Mouse (Mus musculus) intestine, postnatal 0 days (tissue): ENCODE results near the gene Vipr1. TPM values are rescaled to one million over a fixed set of nuclear protein-coding genes. Genes with fewer than 3 reads are reported as not detected.

Experiments used
- ATAC-seq: fragments of 200-750 bp; cut with Nextera tagmentation; 2 replicates; pipeline ENCODE4 v1.8.0; 2017; ENCODE audit warnings: mild to moderate bottlenecking, moderate TSS enrichment, moderate library complexity
- H3K27ac ChIP-seq: fragments of 300-500 bp; sonication (generic); 2 replicates; pipeline ENCODE4 v1.5.1; 2014; ENCODE audit warnings: mild to moderate bottlenecking, low read depth, low read length, moderate library complexity
- H3K27me3 ChIP-seq: fragments of 300-500 bp; sonication (generic); replicated peaks from 2 replicates; pipeline ENCODE4 v1.6.1; 2014; ENCODE audit warnings: low read length, mixed read lengths; ENCODE audit not compliant: control insufficient read depth, insufficient read depth
- H3K36me3 ChIP-seq: fragments of 300-500 bp; sonication (generic); 2 replicates; pipeline ENCODE4 v1.6.1; 2014; ENCODE audit warnings: mild to moderate bottlenecking, moderate library complexity; ENCODE audit not compliant: control insufficient read depth, insufficient read depth
- H3K4me1 ChIP-seq: fragments of 300-500 bp; sonication (generic); replicated peaks from 2 replicates; pipeline ENCODE4 v1.6.1; 2014; ENCODE audit warnings: antibody characterized with exemption, low read length, mixed read lengths; ENCODE audit not compliant: control insufficient read depth, insufficient read depth
- H3K4me2 ChIP-seq: fragments of 300-500 bp; sonication (generic); replicated peaks from 2 replicates; pipeline ENCODE4 v1.6.1; 2014; ENCODE audit warnings: low read depth, mild to moderate bottlenecking, moderate library complexity
- H3K4me3 ChIP-seq: fragments of 300-500 bp; sonication (generic); 2 replicates; pipeline ENCODE4 v1.5.1; 2014; ENCODE audit warnings: low read depth, low read length
- H3K9ac ChIP-seq: fragments of 300-500 bp; sonication (generic); 2 replicates; pipeline ENCODE4 v1.6.1; 2014; ENCODE audit warnings: mild to moderate bottlenecking, low read depth, low read length
- H3K9me3 ChIP-seq: fragments of 300-500 bp; sonication (generic); 2 replicates; pipeline ENCODE4 v1.6.1; 2016; ENCODE audit warnings: mixed run types; ENCODE audit not compliant: control insufficient read depth
- CTCF ChIP-seq: sonication (generic); IDR thresholded peaks from 2 replicates; pipeline ENCODE4 v1.5.1; 2016; ENCODE audit warnings: low read depth, mild to moderate bottlenecking, control low read depth, antibody characterized with exemption, moderate library complexity
- WGBS: fragments of 180-500 bp; shearing (Covaris S2); extraction: QIAGEN DNeasy Blood & Tissue Kit; methylation state at CpG from one replicate; pipeline ENCODE4 v1.1.7; 2014; 5-methylcytosine and 5-hydroxymethylcytosine counted together
- polyA plus RNA-seq: library from polyadenylated mRNA; unstranded; fragments of >200 nt; fragmentation: Nextera tagmentation; extraction: Ambion mirVana; gene quantifications from 2 replicates; pipeline ENCODE4 v1.2.1, GENCODE M21; 2015

Vipr1 gene
- polyA plus RNA-seq, 1 experiment from 2014 or later = 22.8 TPM

DNA sequence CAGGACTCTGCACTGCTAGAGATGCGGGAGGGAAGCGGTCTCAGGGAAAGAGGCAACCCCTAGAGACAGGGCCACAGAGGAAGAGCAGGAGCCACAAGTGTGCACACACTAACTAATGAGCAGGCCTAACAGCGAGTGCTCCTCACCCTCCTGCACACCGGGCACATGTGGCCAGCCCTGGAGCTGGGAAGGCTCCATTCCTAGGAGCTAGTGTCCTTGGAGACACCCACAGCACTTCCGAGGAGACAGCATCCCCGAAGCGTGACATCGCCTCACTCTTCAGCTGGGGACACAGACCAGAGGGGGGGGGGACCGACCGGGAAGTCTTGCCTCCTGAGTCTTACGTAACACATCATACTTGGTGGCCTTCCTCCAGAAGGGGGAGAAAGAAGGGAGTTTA, 25.3 kb downstream of the Vipr1 start:
- H3K36me3 ChIP-seq = peaks cover 21% of the 10 kb centered on the region; the same call in 1 of the 2 replicates
- no peak for TF ChIP-seq CTCF
- H3K4me3 ChIP-seq = no peak overlapping the region
- WGBS = 77% methylated on average over 11 of the region's 11 CpGs
- peaks cover 2% of the 10 kb centered on the region; the same call in 1 of the 2 replicates for H3K4me1 ChIP-seq
- no peaks in the 10 kb centered on the region for H3K27me3 ChIP-seq
- H3K27ac ChIP-seq = no peak overlapping the region
- no peaks in the 10 kb centered on the region for H3K9me3 ChIP-seq
- no peak overlapping the region for H3K9ac ChIP-seq
- no peak; the same call in 1 of the 2 replicates for ATAC-seq
- H3K4me2 ChIP-seq = no peak overlapping the region

DNA sequence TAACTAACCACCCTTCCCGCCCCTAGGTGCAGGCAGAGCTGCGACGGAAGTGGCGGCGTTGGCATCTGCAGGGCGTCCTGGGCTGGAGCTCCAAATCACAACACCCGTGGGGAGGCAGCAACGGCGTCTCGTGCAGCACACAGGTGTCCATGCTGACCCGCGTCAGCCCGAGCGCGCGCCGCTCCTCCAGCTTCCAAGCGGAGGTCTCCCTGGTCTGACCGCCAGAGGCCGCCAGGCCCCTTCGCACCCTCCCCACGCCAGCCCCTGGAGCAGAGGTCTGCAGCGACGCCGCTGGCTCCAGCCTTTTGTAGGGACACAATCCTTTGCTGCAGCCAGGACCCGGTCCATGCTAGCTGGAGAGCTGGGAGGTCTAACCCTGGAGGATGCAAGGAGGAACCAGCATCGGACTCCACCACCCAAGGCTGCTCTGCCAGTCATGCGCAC, 26.9 kb downstream of the Vipr1 start:
- Histone ChIP-seq H3K27me3 (no peaks in the 10 kb centered on the region), H3K4me1 (peaks cover 2% of the 10 kb centered on the region; the same call in 1 of the 2 replicates), H3K9me3 (no peaks in the 10 kb centered on the region), H3K27ac (no peak overlapping the region), H3K36me3 (peaks cover 21% of the 10 kb centered on the region; the same call in 1 of the 2 replicates), H3K4me2 (peak overlapping the region; percentile 48), H3K4me3 (peak overlapping the region; percentile 12; the same call in 1 of the 2 replicates), H3K9ac (no peak overlapping the region)
- no peak for ATAC-seq
- 17% methylated on average over 28 of the region's 28 CpGs for WGBS
- TF ChIP-seq CTCF = peak; percentile 86

DNA sequence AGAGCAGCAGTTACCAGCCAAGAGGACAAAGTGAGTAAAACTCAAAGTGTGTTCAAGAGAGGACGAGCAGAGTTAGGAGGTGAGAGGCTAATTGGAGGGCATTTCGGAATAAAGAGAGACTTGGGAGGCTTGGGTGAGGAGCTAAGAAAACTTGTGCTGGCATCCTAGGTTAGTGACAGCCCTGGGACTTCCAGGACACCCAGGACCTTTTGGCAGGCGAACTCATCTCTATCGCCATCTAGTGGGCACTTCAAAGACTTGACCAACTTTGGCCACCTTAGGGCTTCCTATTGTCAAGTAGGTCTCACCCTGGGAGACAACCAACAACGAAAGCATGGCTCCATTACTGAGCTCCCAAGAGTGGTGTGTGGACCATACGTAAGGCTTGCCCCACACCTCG, 28.8 kb downstream of the Vipr1 start:
- no peak overlapping the region for H3K9ac ChIP-seq
- H3K4me3 ChIP-seq = no peak overlapping the region
- H3K4me2 ChIP-seq = no peak overlapping the region
- no peaks in the 10 kb centered on the region for H3K9me3 ChIP-seq
- peak; percentile 57 for ATAC-seq
- H3K36me3 ChIP-seq = peaks cover 9% of the 10 kb centered on the region; the same call in 1 of the 2 replicates
- peaks cover 2% of the 10 kb centered on the region; the same call in 1 of the 2 replicates for H3K4me1 ChIP-seq
- H3K27me3 ChIP-seq = no peaks in the 10 kb centered on the region
- TF ChIP-seq CTCF = peak; percentile 87
- H3K27ac ChIP-seq = no peak overlapping the region
- 34% methylated on average over 7 of the region's 7 CpGs for WGBS

DNA sequence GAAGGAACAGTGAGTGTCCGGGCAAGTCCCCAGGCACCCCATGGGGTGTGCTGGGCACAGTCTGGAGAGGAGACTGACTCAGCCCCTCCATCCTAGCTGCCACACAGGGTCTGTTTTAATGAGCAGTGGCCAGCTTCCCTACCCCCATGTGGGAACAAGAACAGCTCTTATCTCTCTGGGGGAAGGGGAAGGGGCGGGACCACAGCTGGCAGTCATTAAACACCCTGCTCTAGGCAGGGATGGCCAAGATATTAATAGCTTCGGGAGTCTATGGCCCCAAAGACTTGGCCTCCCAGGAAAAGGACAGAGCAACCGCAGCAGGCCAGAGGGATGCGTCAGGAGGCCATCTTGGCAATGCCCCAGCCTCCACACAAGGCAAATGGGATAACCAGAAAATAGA, 29.8 kb downstream of the Vipr1 start:
- Histone ChIP-seq H3K27ac (no peak overlapping the region), H3K9ac (no peak overlapping the region), H3K36me3 (peaks cover 5% of the 10 kb centered on the region; the same call in 1 of the 2 replicates), H3K4me3 (no peak overlapping the region), H3K9me3 (no peaks in the 10 kb centered on the region), H3K4me1 (peaks cover 2% of the 10 kb centered on the region; the same call in 1 of the 2 replicates), H3K4me2 (no peak overlapping the region), H3K27me3 (no peaks in the 10 kb centered on the region)
- no peak for TF ChIP-seq CTCF
- 36% methylated on average over 5 of the region's 5 CpGs for WGBS
- no peak for ATAC-seq

DNA sequence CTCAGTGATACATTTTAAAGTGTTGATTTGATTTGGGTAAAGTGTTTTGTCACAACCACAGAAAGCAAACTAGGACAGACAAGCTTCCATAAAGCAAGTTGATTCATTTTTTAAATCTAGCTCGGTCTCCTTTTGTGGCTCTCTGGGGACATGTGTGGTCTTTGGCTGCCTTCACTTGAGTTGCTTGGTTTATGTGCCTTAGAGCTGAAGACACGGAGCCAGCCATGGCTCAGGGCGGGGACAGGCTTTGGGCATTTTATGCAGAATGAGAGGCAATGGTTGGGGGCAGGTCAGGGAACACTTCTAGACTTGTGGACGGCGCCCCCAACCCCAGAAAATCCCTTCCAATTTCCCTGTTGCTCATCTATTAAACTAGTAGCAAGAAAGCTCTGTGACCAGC, 31.2 kb downstream of the Vipr1 start:
- Histone ChIP-seq H3K4me2 (no peak overlapping the region), H3K27ac (no peak overlapping the region), H3K4me3 (no peak overlapping the region), H3K9ac (no peak overlapping the region), H3K27me3 (no peaks in the 10 kb centered on the region), H3K36me3 (0 out of 2 replicates have a peak, but pooled peaks cover 4% of the 10 kb centered on the region), H3K9me3 (no peaks in the 10 kb centered on the region), H3K4me1 (0 out of 2 replicates have a peak, but pooled peaks cover 2% of the 10 kb centered on the region)
- ATAC-seq = no peak
- no peak for TF ChIP-seq CTCF
- 91% methylated on average over 5 of the region's 5 CpGs for WGBS

DNA sequence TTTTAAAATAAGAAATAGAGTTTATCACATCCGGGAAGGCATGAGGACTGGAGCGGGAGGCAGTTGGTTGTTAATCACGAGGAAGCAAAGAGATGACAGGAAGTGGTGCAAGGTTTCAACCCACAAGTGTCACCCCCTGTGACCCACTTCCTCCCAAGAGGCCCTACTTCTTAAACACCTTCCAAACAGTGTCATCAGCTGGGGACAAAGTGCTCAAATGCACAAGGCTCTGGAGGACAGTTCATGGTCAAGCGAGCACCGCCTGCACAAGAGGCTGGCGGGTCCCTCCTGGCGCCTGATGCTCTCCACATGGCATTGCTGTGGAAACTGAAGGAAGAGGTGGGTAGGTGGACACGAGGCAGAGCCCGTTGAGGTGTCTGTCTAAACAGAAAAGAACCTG, 32.5 kb downstream of the Vipr1 start:
- H3K27ac ChIP-seq = no peak overlapping the region
- H3K27me3 ChIP-seq = no peaks in the 10 kb centered on the region
- no peaks in the 10 kb centered on the region for H3K9me3 ChIP-seq
- no peak overlapping the region for H3K4me3 ChIP-seq
- 82% methylated on average over 9 of the region's 9 CpGs for WGBS
- H3K4me2 ChIP-seq = no peak overlapping the region
- H3K36me3 ChIP-seq = 0 out of 2 replicates have a peak, but pooled peaks cover 1% of the 10 kb centered on the region
- no peak overlapping the region for H3K9ac ChIP-seq
- ATAC-seq = no peak
- H3K4me1 ChIP-seq = no peaks in the 10 kb centered on the region
- no peak for TF ChIP-seq CTCF
